Mouse (Mus musculus): ENCODE results near the gene Hk1.

The Hk1 gene

DNA sequence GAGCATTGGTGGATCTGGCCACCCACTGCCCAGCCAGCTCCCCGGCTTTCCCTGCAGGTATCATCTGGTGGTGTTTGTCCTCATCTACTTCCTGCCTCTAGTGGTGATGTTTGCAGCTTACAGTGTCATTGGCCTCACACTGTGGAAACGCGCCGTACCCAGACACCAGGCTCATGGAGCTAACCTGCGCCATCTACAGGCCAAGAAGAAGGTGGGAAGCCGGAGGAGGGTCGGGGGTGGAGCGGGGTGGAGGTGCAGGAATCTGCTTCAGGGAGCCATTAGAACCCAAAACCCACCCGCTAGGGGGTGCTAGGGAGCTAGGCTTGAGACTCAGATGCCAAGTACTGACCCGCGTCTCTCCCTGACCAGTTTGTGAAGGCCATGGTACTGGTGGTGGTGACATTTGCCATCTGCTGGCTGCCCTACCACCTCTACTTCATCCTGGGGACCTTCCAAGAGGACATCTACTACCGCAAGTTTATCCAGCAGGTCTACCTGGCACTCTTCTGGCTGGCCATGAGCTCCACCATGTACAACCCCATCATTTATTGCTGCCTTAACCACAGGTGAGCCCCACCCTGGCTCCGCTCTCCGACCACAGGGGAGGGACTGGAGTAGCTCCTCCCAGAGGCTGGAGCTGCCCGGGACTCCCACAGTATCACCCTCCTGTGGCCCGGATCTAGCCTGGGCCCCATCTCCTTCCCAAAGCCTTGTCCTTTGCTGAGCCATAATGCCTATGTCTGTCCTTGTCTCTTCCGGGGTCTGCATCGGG, 118.4 kb downstream of the Hk1 start:
- DNase-seq: peak; percentile 74 to 79

- no peak for DNase-seq
Observed at GRCm38 (mm10) chr10:62258298-62258697, 121.4 kb downstream of the Hk1 start.

- DNase-seq: no peak
Observed at GRCm38 (mm10) chr10:62252496-62253235, 127.0 kb downstream of the Hk1 start.

- DNase-seq: no peak
Observed at GRCm38 (mm10) chr10:62252000-62252488, 127.7 kb downstream of the Hk1 start, which contains the start of gene Tacr2. Tacr2 (plus strand) TSS chr10:62252438.

GRCm38 (mm10) chr10:62247815-62248214, 131.9 kb downstream of the Hk1 start:
- peak; percentile 71 to 88 for DNase-seq

DNA sequence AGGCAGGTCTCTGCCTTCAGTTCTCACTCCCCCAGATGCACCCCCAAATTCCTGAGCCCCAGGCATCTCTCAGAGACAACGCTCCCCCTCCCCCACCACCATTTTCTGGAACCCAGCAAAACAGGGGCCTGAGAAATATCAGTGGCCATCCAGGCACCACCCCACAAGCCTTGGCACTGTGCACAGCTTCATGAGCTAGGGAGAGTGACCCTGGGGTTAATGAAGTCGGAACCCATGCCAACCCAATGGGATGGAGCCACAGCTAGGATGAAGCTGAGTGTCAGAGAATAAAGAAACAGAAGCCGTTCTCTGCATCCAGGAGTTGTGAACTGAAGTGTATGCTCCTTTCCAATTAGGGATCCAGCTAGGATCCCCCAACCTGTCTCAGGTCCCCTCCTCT, 132.6 kb downstream of the Hk1 start:
- no peak for DNase-seq

- DNase-seq: no peak
Observed at GRCm38 (mm10) chr10:62244067-62244466, 135.6 kb downstream of the Hk1 start.

- peak in 1 of 2 experiments; percentile 74 for DNase-seq
Observed at GRCm38 (mm10) chr10:62242896-62243295, 136.8 kb downstream of the Hk1 start.

DNA sequence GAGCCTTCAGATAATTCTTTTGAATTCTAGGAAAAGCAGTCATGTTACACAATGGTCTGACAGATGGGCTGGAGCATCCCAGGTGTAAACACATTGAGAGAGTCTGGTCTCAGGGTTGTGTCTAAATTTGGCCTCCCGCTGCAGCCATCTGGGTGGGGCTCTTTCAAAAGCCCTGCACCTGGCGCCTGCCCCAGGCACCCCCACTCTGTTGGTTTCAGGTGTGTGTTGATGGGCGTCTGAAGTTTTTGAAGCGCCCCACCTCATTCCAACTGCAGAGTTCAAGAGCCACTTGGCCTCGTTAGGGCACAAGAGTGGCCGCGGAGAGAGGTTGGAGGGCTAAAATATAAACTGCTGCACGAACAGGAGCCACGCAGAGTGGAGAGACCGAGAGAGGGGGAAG, 137.3 kb downstream of the Hk1 start:
- DNase-seq: peak; percentile 74 to 88

DNA sequence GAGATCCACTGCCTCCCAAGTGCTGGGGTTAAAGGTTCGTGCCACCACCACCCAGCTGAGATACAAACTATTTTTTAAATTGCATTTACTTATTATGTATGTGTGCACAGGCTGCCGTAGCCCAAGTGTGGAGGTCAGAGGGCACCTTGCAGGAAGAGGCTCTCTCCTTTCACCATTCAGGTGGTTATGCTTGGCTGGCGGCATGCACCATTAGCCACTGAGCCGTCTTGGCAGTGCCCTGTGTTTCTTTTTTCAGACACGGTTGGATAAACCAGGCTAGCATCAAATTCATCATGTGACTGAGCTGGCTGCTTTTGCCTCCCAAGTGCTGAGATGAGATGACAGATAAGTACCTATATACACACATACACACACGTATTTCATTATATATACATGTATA, 140.4 kb downstream of the Hk1 start:
- DNase-seq: no peak

- DNase-seq: no peak
Observed at GRCm38 (mm10) chr10:62238688-62239087, 141.0 kb downstream of the Hk1 start.

- DNase-seq: no peak
Observed at GRCm38 (mm10) chr10:62237205-62237604, 142.5 kb downstream of the Hk1 start.

DNA sequence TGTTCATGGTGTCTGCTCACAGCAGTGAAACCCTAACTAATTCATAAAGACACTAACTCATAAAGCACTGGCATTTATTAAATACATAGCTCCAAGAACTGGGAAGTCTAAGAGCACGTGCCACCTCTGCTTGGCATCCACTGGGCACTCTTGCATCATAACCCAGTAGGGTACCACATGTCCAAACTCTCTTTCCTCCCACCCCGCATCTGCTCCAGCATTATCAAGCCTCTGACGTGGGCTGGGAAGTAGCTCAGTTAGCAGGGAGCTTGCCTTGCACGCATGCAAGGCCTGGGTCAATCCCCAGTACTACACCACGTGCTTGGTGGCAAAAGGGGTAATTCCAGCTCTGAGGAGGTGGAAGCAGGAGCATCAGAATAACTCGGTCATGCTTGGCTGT, 143.5 kb downstream of the Hk1 start:
- DNase-seq: no peak

- DNase-seq: no peak
Observed at GRCm38 (mm10) chr10:62231811-62232210, 147.9 kb downstream of the Hk1 start.

DNA sequence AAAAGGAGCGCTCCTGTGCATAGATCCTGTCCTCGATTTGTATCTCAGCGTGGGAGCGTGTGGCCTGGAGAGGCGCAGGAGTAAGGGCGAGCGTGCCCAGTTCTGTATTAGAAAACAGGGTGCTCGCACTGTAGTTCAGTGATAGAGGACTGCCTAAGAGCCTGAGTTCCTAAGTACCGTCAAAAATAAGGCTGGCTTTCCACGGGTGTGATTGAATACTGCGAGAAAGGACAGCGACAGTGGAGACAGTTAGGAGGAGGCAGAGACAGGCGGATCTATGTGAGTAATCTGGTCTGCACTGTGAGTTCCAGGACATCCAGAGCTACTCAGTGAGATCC, 148.3 kb downstream of the Hk1 start:
- DNase-seq: no peak

DNA sequence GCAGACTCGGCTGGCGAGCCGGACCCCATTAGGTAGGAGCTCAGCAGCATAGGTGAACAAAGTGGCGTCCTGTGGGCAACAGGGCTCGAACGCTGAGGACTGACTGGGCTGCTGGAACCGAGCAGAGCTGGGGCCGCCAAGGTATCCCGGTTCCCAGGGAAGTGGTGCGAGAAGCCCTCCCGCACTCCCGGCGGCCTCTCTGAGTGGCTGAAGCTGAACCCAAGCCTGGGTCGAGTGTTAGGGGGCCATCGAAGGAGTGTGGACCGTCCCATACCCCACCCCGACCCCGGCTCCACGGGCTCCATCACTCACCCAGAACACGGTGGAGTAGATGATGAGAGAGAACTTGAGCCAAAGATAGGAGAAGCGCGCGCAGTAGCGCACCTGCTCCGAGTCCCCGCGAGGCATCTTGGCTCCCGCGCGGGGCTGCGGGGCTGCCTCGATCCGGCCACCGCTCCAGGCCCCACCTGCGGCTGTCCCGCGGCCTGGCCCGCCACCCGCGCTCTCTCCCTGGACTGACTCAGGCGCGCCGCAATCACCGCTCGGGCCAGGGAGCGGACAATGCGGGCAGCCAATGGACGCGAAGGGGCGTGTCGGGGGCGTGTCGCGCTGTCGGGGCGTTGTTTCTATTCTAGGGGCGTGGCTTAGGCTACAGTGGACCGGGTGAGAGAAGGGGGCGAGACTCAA, 148.9 kb downstream of the Hk1 start, which contains the start of gene Tspan15:
Gene Tspan15 (minus strand): TSS at position 544 of the 687 bp plus-strand sequence.
- peak; percentile 95 for DNase-seq

GRCm38 (mm10) chr10:62228126-62228525, 151.6 kb downstream of the Hk1 start:
- no peak for DNase-seq

DNA sequence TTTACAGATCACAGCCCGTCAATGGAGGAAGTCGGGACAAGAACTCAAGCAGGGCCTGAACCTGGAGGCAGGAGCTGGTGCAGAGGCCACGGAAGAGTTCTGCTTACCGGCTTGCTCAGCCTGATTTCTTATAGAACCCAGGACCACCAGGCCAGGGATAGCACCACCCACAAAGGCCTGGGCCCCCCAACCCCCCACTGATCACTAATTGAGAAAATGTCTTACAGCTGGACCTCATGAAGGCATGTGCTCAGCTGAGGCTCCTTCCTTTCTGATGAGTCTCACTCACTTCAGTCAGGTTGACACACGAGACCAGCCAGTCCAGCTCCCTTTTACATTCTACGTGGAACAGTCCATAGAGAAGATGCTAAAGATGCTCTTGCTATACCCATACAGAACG, 153.9 kb downstream of the Hk1 start:
- no peak for DNase-seq

DNA sequence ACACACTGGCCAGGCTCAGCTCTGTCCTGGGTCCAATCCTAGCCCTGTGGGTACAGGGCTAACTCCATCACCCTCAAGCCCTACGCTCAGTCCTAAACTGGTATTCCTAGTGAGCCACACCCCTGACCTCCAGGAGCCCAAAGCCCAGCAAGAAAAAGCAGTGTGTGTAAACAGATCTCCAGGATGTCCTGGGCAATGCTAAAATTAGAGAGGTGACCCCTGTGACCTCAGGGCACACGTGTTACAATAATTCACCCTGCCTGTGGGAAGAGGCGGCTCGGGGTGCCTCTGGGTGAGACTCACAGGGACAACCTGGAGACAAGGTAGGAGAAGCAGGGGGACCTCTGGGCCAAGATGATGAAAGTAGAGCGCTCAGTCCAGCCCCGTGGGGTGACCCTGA, 155.5 kb downstream of the Hk1 start:
- DNase-seq: no peak

- peak; percentile 64 to 88 for DNase-seq
Observed at GRCm38 (mm10) chr10:62222777-62223176, 156.9 kb downstream of the Hk1 start.

DNA sequence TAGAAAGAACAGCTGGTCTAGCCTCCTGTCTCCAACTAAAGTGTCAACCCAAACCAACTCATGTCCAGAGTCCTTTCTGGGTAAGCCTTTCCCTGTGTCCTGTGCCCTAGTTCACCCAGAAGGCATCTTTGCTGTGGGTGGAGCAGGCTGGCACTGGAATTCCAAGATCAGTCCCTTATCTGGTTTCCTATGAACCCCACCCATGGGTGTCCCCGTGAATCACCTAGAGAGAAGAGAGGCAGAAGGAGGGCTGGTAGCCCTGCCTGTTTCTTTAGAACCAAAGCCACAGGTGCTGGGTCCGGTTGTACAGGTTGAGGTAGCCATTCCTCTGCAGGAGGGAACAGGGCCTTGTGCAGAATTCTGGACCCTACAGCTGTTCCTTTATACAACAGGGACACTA, 158.1 kb downstream of the Hk1 start:
- DNase-seq: peak; percentile 23 to 42

- DNase-seq: peak; percentile 25 to 56
Observed at GRCm38 (mm10) chr10:62220732-62221514, 158.8 kb downstream of the Hk1 start.

All from lung, postnatal 4 days (tissue).